Mouse (Mus musculus): ENCODE data around the gene Ttc30a1. TPM values are rescaled to one million over a fixed set of nuclear protein-coding genes. Genes with fewer than 3 reads are reported as not detected.
"Not testable (repeated sequence)": the region's sequence is repeated elsewhere in the genome, so short reads cannot be mapped to it uniquely, and the experiment has no call there.

Gene Ttc30a1
- total RNA-seq, 2 experiments from 2014 or later, result 0.72 to 1.3 TPM

DNA sequence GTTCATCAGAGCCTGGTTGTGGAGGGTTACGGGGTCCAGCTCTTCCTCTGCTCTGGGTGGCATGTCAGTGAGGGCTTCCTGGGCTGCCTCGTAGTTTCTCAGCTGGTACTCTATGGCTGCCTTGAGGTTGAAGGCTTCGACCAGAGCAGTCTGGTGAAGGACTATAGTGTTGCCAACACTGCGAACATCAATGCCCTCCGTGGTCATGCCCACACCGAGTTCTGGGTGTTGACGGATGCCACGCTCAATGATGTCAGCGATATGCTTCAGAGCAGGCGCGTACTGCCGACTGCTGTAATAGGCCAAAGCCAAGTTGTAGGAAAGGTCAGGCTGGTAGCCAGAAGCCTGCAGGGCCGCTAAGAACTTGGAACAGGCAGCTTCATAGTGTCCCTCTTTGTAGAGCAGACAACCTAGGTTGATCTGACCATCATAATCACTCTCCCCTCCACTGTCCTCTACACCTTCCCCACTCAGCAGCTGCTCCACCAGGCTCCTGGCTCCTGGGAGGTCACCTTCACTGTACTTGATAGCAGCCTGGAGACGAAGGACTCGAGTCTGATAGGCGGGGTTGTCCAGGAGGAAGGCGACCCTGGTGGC, 44.1 kb downstream of the Ttc30a1 start:
- intact Hi-C loops (cut with DNase I); DNase-seq: not testable (repeated sequence)

DNA sequence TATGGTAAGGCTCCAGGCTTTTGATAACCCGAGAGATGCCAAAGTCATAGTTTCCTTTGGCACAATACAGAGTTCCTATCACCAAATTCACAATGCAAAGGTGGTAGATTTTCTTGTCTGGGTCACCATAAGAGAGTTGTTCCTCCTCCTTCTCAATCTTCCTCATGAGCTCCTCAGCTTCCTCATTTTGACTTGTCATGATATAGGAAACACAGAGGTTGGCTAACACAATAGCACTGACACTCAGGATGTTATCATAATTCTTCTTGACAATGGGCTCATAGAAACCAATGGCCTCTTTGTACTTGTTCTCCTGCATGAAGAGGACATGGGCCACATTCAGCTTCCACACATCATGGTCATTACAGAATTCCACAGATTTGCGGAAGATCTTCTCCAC, 45.1 kb downstream of the Ttc30a1 start:
- DNase-seq; intact Hi-C loops (cut with DNase I): not testable (repeated sequence)

DNA sequence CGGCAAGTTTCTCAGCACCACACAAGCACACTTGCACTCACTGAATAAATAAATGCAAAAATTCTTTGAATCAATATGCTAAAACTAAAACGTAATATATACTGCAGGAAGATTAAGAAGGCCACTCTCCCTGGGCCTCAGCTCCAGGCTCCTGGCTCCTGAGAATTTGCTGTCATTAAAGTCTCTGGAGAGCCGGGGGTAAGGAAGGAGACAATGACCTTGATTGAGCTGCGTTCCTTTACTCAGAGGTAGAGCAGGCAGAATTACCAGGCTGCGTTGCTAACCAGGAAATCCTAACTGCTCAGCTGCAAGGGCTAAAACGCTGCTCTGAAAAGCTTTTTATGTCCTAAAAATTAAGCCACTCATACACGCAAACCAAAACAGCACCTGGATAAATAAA, 48.2 kb downstream of the Ttc30a1 start:
- DNase-seq, result no peak
- intact Hi-C loops (cut with DNase I), result no loop called here

DNA sequence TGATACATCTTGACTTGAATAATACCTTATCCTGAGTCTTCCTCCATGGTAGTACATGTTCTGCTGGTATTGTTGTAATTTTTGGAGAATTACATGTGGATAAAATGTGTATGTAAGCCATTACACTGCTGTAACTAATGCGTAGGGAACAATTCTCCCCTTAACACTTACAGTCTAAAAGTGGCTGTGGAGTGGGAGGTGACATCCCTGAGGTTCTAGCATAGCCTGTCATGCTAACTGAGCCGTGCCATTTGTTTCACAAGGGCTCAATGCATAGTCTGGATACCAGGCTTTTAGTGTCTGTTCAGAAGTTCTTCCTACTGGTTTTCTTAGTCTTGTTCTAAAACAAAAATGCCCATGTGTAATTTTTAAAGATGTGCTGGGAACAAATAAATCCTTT, 50.8 kb downstream of the Ttc30a1 start:
- intact Hi-C loops (cut with DNase I), result no loop called here
- DNase-seq, result no peak

DNA sequence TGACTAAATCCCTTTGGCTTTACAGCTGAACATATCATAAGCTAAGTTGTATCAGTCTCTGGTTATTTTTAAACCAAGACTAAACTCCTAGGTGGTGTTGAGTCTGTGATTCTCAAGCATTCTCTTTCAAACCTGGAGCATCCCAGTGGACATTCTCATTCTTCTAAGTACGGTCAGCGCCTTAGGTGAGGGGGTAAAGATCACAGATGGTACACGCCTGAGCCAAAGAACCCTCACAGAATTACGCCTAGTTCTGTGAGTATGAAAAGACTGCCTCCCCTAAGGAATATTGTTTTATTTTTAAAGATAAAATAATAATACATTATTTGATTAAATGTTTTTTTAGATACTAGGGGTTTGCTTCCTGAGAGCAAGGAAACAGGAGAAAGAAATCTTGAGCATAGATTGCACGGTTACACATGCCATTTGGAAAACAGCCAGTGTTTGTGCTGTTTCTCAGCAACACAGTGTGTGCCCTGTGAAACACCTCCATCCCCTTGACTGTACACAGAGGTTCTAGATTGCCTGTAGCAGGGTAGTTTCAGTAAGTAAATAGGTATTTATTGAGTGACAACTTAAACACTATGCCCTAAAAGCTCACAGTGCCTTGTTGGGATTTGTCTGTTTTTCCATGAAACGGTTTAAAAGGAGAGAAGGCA, 51.9 kb downstream of the Ttc30a1 start:
- intact Hi-C loops (cut with DNase I), result no loop called here
- DNase-seq, result no peak

DNA sequence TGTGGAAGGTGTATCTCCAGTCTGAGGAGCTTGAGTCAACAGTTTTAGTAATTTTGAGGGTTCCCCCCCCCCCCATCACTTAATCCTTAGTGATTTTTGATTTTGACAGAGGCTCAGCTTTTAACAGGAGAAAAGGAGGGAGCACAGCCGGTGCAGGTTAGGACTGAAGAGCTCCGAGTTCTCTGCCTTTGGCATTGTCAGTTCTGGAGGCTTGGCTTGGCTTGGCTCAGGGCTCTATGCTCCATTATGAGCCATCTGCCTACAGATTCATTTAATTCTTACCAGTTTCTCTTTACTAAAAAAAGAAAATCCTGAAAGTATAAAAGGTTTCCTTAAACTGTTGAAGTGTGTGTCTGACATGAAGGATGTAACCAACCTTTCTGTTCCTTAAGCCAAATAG, 52.6 kb downstream of the Ttc30a1 start:
- intact Hi-C loops (cut with DNase I), result no loop called here
- DNase-seq, result no peak

Other genes starting within 250 kb of the Ttc30a1 start
- 10 to 100 TPM; 21.6 to 24.0 TPM for gene Agps, start 149.8 kb downstream of the Ttc30a1 start, total RNA-seq (2021)
- gene Ttc30b, start 43.4 kb downstream of the Ttc30a1 start, total RNA-seq (2021), result 1 to 10 TPM; 1.8 to 3.9 TPM
- under 1 TPM in 1 of 2 experiments, not detected in 1; 0.28 TPM for gene Ttc30a2, start 3.8 kb downstream of the Ttc30a1 start, total RNA-seq (2021)